Mouse (Mus musculus) olfactory bulb, adult 2 months (tissue): ENCODE data around the gene Nol4l.

ENCODE experiments used
- CTCF ChIP-seq: fragments of 200-500 bp; IDR thresholded peaks from 2 replicates; pipeline ENCODE4 v1.5.1; 2012; ENCODE audit warnings: low read depth, mild to moderate bottlenecking, low read length, moderate library complexity; ENCODE audit not compliant: insufficient read depth
- POLR2A ChIP-seq: fragments of 200-500 bp; IDR thresholded peaks from 2 replicates; pipeline ENCODE4 v1.6.1; 2012; ENCODE audit warnings: mild to moderate bottlenecking, low read depth, low read length, moderate library complexity; ENCODE audit not compliant: insufficient read depth

GRCm38 (mm10) chr2:153524727-153525126 is 5.0 kb downstream of the Nol4l start:
- TF ChIP-seq POLR2A, result no peak
- no peak for TF ChIP-seq CTCF
